Mouse (Mus musculus): ENCODE results near the gene Stag3.
A peak's percentile ranks its signal among the peaks of the same experiment; 100 is the strongest.

The Stag3 gene

DNA sequence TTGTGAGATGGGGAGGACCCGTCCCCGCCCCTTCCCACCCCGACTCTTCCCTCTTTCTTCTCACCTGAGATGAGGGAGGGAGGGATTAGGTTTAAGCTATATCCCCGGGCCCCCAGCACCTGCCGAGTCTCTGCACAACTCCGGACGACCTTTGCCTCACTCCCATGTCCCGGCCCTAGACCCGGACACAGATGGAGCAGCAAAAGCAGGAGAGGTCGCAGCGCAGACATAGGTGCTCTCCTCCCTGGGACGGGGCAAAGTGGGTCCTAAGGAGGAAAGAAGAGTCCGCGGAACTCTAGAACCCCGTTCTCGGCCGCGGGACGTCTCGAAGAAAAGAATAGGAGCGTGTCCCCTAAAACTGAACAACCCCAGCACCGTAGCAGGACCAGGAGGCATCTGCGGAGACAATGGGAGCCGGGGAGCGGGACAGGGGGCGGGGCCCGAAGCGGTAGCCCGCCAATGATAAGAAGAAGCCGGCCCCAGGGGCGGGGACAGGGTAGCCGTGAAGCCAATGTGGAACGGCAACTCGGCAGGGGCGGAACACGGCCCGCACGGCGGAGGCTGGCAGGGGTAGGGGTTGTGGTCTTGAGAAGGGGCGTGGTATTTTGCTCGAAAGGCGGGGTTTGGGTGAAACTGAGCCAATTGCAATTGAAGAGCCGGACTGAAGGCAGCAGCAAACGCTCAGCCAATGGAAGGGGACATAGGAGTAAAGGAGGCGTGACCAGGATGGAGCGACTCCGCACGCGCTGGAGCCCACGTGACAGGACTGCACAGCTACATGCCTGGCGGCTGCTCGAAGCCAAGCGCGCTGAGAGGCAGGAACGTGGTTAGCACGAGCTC lies at the start of gene Stag3, which contains the start of the genes Gm43720 and Gpc2:
Gene Stag3 (plus strand): TSS at position 656 of the 840 bp plus-strand sequence.
Gene Gm43720 (minus strand): TSS at position 374 of the 840 bp plus-strand sequence.
Gene Gpc2 (minus strand): TSS at position 421 of the 840 bp plus-strand sequence.
- DNase-seq (ENCODE audit: low read depth, low spot score) = no peak

DNA sequence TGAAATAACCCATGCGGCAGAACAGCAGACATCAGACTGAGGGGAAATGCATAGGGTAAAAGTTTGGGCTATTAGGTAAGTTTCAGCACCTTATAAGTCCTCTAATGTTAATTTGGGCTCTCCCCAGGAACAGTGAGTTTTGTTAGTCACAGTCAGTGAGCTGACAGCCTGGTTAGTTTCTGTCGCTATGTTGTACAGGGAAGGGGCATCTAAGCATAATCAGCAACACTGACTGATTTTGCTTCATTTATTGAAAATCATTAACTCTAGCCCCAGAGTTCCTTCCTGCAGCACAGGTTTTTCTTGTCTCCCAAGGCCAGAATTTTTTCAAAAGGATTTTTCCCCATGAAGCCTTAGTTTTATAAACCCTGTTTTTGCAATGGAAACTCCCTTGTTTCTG lies 46.3 kb upstream of the Stag3 start:
- no peak for DNase-seq (ENCODE audit: low read depth, low spot score)

DNA sequence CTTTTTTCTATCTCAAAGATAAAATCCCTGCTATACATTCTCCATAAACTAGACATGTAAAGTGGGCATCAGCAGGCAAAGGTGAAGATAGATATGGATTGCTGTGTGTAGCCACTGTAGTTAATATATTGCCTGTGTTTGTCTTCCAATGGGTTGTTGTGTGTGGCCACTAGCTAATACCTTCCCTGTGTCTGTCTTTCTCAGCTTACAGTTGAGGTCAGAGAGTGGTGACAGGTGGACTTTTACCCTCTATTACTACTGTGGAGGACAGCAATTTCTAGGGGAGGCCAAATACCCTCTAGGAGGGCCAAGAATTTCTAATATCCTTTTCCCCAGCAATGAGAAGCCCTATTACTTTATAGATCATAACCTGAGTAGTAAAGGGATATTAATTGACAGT lies 45.8 kb upstream of the Stag3 start:
- no peak for DNase-seq (ENCODE audit: low read depth, low spot score)

DNA sequence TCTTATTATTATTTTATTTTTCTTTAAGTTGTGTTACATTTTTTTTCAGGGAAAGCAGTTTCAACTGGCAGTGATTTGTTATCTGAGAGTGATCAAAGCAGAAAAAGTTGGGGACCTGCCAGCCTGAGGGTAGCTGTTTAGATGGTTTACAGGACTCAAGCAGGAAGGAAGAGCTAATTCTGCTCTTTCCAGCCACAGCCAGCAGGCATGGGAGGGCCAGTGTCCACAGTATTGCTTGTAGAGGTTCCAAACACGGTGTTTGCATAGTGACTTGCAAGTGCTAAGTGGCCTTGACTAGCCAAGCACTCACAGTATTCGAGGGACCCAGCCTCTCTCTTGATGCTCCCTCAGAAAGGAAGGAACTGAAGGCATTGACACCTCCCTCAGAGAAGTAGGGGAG lies 38.5 kb upstream of the Stag3 start:
- no peak for DNase-seq (ENCODE audit: low read depth, low spot score)

DNA sequence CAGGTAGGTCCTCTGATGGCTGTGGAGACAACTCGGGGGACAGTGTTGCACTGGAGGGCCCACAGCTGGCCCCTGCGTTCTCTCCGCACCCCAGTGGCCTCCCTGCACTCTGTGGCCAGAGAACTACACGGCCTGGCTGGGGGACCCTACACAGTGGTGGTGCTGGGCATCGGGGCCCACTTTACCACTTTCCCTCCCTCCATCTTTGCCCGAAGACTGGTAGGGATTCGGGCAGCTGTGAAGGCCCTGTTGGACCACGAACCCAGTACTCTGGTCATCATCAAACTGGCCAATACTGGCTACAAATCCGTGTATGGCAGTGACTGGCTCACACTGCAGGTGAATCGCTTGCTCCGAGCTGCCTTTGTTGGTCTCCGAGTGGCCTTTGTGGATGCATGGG lies 28.9 kb upstream of the Stag3 start:
- DNase-seq (ENCODE audit: low read depth, low spot score) = no peak

DNA sequence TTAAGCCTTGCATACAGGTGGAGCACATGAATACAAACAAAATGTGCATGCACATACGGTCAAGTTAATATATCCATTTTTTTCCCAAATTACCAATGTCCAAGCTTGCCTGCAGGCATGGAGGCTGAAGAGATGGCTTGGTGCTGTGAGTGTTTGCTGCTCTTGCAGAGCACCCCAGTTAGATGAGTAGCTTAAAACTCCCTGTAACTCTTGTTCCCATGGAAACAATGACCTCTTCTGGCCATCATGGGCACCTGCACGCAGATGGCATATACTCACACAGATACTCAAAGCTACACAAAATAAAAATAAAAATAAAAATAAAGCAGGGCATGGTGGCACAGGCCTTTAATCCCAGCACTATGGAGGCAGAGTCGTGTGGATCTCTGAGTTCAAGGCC lies 27.0 kb upstream of the Stag3 start:
- DNase-seq (ENCODE audit: low read depth, low spot score) = no peak

DNA sequence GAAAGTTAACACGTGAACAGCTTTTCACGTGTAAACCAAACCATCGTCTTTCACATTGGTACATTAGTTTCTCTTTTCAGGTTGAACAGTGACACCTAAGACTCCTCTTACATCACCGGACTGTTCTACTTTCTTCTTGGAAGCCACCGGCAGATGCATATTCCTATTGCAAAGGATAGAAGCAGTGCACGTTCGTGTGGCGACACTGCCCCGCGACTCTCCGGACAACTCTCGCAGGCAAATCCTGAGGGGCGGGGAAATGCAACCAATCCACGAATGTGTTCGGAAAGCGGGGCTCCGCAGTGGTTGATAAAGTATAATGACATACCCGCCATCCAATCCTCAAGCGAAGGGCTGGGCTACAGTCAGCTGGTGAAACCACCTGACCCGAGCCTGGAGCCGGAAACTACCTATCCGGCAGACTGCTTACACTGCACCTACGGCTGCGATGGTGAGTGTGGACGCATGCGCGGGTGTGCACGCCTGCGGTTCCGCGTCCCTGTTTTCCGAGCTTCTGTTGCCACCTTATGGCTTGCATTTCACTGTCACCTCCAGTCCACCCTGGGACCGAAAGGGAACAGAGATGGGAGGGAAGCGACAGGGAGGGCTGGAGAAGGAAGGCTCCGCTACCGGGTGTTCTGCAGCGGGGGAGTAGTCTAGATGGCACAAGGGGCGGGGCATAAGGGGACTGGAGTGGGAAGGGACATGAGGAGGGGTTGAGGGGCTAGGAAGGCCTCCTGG lies 24.5 kb upstream of the Stag3 start, which contains the start of gene Lamtor4:
Gene Lamtor4 (plus strand): TSS at position 130 of the 741 bp plus-strand sequence.
- peak; percentile 100 for DNase-seq (ENCODE audit: low read depth, low spot score)

DNA sequence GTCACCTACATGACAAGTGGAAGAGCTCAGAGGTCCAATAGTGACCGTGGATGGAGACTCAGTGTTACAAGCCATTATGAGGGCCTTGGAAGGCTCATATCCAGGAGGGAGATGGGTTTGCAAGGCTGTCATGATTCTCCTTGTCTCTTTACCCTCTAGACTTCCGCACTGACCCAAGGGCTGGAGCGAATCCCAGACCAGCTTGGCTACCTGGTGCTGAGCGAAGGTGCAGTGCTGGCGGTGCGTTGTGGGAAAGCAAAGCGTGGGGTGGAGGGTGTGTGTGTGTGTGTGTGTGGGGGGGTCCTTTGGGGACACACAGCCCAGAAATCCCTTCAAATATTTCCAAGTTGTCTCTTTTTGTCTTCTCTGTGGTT lies 24.0 kb upstream of the Stag3 start:
- no peak for DNase-seq (ENCODE audit: low read depth, low spot score)

DNA sequence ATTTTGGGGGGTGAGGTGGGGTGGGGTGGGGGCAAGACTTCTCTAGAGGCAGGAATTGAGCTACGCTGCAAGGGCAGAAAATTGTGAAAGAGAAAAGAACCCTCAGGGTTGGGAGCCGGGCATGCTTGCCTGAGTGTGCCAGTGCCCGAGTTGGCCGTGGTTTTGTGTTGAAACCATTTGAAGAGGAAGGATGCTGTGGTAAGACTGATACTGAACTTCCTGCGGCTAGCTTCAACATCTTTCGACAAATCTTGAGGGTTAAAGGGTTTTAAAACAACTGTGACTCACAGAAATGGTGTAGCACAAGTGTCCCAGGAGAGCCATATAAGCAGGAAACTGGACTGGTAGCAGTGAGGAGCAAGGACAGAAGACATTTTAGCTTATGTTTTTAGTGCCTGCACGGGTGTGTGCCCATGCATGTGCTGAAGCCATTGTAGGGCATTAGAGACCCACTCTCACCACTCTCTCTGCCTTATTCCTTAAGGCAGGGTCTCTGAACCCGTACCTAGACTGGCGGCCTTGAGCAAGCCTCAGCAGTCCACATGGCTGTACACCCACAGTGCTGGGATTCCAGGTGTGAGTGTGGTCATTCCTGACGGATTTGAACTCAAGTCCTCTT lies 23.0 kb upstream of the Stag3 start:
- DNase-seq (ENCODE audit: low read depth, low spot score) = peak; percentile 52

DNA sequence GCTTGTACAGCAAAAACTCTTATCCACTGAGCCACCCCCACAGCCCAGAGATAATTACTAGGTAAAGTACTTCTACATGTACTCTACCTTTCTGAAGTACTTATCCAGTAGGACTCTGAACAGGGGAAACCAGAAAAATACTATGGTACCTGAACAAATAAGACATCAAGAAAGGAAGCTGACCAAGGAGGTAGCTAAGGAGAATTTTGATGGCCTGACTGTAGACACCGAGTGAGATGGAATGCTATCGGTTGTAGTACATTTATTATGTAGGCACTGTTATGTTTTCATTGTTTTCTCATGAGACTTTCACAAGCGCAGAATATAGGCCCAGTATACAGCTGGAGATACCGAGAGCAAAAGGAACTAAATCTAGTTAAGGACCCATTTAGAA lies 22.5 kb upstream of the Stag3 start:
- no peak for DNase-seq (ENCODE audit: low read depth, low spot score)

DNA sequence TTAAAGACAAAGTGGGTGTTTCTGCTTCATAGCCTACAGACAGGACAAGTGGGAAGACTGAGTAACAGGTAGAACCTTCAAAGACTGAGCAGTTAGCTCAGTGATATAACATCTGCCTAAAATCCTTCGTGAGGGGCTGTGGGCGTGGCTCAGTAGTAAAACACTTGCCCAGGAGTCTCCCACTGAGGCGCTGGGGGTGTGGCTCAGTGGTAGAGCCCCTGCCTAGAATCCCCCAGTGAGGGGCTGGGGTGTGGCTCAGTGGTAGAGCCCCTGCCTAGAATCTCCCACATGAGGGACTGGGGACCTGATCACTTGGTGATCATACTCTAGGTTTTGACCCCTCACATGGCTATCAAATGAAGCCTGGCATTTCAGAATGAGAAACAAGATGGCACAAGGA lies 22.0 kb upstream of the Stag3 start:
- no peak for DNase-seq (ENCODE audit: low read depth, low spot score)

DNA sequence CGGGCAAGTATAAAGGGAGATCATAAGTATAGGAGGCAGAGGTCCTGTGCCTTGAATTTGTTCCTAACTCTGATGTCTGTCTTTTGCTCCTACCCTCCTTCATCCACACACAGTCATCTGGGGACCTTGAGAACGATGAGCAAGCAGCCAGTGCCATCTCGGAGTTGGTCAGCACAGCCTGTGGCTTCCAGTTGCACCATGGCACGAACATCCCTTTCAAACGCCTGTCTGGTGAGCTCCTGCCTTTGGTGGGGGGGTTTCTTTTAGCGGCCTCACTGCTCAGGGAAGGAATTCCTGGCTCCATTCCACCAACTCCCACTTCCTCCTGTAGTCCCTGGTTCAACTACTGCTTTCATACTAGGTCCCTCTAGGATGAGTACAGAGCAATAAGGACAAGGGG lies 21.5 kb upstream of the Stag3 start:
- DNase-seq (ENCODE audit: low read depth, low spot score) = no peak

DNA sequence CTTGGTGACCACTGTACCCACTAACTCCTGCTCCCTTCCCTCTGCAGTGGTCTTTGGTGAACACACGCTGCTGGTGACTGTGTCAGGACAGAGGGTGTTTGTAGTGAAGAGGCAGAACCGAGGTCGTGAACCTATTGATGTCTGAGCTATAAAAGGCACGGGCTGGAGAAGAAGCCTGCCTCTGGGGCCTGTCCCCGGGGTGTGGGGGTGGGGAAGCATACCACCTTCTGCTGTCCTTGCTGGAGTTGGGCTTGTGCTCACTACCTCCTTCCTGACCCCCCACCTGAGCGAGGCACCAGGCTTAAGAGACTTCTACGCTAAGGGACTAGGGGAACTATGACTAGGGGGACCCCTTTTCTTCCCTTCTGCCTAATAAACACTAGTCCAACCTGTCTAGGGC lies 21.0 kb upstream of the Stag3 start:
- no peak for DNase-seq (ENCODE audit: low read depth, low spot score)

DNA sequence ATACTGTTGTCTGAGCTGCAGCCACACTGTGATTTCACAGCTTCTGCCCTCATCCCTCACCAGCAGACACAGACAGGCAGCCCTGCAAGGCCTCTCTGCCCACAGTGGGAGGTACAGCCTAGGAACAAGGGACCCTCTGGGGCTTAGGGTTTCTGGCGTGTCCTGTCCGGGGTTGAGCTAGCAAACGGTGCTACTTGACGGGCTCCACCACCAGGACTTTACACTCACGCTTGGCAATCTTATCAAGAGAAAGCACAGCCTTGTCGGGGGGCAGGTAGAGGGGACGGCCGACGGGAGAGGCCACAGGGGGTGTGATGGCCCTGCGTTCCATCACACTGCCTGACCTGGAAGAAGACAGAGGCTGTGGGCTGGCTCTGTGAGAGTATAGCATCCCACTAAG lies 20.0 kb upstream of the Stag3 start:
- no peak for DNase-seq (ENCODE audit: low read depth, low spot score)

DNA sequence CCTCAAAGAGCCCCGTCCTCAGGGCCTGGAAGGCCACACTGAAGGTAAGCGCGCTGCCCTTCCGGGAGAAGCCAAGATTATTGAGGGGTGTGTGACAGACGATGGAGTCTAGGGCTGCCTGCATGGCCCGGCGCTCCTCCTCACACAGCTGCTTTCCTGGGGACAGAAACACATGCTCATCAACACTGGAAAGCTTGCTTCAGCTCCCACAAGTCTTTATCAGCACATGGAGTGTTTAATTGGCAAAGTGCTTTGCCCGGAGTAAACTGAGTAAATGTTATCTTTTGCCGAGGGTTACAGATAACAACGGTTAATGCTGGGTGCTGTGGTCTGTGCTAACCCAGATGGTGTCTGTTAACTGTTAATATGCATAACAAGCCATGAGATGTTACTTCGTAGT lies 19.2 kb upstream of the Stag3 start:
- no peak for DNase-seq (ENCODE audit: low read depth, low spot score)

DNA sequence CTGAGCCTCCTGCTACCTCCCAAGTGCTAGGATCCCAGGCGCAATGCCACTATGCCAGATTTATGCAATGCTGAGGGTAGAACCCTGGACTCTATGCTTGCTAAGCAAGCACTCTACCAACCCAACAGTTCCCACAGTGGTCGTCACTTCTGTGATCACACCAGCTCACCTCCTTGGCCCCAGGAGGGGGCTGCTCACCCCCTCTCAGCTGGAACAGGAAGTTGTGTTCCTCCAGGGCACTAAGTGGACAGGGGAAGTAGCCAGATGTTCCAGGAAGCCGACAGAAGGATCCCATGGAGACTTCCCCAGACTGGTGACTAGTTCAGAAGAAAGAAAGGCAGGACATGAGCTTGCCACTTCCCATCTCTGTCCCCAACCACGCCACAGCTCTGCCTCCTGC lies 18.0 kb upstream of the Stag3 start:
- no peak for DNase-seq (ENCODE audit: low read depth, low spot score)

DNA sequence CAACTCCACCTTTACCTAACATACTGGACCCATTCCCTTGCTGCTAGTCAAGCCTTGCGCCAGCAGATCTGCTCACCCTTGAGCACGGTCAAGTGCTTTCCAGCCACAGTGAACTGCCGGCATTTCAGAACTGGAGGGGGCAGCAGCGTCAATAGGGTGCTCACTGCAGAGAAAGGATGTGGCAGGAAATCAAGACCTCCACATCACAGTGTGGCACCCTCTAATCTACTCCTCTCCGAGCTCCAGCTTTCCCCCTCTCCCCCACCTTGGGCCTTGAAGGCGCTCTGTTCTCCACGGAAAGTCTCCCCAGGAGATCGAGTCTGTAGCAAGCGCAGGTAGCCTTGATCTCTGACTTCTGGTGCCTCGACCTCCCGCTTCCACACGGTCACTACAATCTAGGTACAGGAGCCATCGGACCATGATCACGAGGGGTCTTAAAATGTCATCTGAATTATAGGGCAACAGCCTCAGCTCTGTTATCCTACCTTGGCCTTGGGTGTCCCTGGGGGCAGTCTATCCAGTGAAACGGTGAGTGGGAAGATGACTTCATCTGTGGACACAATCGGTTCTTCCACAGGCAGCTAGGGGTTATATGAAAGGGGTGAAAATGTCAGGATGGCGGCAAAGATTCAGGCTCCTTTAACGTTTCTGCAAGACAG lies 17.3 kb upstream of the Stag3 start:
- peak; percentile 39 for DNase-seq (ENCODE audit: low read depth, low spot score)

DNA sequence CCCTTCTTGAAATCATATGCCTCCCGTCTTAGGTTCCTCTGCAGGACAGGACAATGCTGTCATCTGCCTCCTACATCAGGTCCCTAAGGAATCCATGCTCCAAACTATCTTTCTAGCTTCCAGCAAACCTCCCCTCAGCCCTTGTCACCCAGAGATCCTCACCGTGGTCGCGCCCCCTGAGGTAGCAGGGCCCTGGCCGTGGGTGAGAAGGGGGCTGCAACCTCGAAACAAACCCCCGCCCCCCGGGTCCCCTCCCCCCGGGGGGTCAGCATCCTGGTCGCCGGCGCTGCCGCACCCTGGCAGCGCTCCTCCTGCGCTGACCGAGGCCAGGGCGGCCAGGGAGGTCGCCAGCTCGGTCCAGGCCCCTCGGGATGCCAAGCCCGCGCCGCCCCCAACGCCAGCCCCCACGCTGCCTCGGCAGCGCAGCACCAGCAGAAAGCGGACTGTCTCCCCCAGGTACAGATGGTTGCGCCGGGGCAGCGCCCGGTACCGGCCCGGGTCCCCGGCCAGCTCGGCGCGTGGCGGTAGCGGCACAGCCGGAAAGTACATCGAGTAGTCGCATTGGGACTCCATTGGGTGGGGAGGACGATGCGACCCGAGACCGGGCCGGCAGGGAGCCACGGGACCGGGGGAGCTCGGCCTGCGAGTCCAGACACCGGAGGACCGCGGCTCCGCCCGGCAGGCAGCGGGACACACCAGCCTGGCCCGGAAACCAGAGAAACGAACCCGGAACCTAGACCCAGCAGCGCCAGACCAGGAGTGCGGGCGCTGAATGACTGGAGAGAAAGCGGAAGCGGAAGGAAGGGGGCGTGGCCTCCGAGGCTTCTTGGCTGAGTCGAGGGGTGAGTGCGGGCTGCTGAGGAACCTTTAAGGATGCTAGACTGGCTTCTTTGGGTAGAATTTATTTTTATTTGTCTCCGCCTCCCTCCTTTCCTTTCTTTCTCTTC lies 16.5 kb upstream of the Stag3 start, which contains the start of gene BC037034:
Gene BC037034 (minus strand): TSS at position 774 of the 947 bp plus-strand sequence.
- DNase-seq (ENCODE audit: low read depth, low spot score) = peak; percentile 99

DNA sequence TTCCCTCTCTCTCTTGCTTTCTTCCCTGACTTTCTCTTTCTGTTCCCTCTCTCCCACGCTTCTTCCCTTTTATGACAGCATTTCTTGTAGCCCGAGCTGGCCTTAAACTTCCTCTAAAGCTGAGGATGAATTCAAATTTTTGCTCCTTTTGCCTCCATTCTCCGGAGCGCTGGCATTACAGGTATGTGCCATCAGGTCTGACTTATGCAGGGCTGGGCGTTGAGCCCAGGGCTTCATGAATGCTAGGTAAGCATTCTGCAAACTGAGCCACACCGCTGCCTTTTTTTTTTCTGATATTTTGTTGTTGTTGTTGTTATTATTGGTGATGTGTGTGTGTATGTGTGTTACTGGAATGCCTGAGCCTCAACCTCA lies 15.8 kb upstream of the Stag3 start:
- no peak for DNase-seq (ENCODE audit: low read depth, low spot score)

DNA sequence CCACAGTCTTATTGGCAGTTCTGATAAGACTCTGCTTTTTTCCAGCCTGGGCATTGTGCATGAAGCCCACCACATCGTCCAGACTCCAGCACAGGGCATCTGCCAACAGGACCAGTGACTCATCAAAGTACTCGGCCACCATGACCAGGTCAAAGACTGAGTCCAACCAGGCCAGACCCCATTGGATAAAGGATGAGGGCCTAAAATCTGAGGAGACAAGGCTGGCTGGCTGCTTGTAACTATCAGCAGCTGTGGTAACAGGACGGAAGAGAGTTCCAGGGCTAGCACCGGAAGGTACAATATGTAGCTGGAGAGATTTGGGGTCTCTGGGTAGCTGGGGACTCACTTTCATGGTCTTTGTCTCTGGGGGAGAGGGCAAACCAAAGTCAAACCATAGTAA lies 14.3 kb upstream of the Stag3 start:
- DNase-seq (ENCODE audit: low read depth, low spot score) = no peak

DNA sequence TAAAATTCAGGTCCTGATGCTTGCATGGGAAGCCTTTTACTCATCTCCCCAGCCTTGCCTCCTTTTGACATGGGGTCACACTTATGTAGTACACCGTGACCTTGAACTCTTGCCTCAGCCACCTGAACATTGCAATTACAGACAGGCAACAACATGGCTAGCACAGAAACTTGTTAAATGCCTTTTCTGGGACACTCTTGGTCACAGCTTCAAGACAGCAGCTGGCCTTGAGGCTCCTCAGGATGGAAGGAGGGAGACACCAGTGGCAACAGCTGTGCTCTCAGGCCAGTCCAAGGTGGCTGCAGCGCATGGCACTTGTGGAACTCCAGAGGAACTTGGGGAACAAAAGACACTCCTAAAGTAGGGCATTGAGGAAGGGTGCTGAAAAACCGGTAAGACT lies 12.9 kb upstream of the Stag3 start:
- DNase-seq (ENCODE audit: low read depth, low spot score) = no peak

Data from 3T3-L1 (cell line).